Mouse (Mus musculus) limb, embryonic 14.5 days (tissue): ENCODE data around the gene Plekhm3. TPM values are rescaled to one million over a fixed set of nuclear protein-coding genes. Genes with fewer than 3 reads are reported as not detected.

Source experiments
- ATAC-seq: fragments of 200-750 bp; cut with Nextera tagmentation; 2 replicates; pipeline ENCODE4 v1.8.0; 2017; ENCODE audit warnings: low read depth, moderate number of reproducible peaks, moderate TSS enrichment; ENCODE audit not compliant: low FRiP score
- DNase-seq: peaks from one replicate; pipeline ENCODE4 v3.0.0-alpha.2; 2015; ENCODE audit warnings: low spot score
- H3K27ac ChIP-seq: fragments of 300-500 bp; sonication (generic); replicated peaks from 2 replicates; pipeline ENCODE4 v1.5.1; 2014; ENCODE audit warnings: low read depth, mild to moderate bottlenecking, low read length, moderate library complexity, mixed read lengths
- H3K27me3 ChIP-seq: fragments of 300-500 bp; sonication (generic); 2 replicates; pipeline ENCODE4 v1.6.1; 2014; ENCODE audit warnings: low read length, mixed read lengths; ENCODE audit not compliant: control insufficient read depth, insufficient read depth
- H3K36me3 ChIP-seq: fragments of 300-500 bp; sonication (generic); 2 replicates; pipeline ENCODE4 v1.6.1; 2014; ENCODE audit warnings: mild to moderate bottlenecking, low read length, moderate library complexity, mixed read lengths; ENCODE audit not compliant: control insufficient read depth, insufficient read depth
- H3K4me1 ChIP-seq: fragments of 300-500 bp; sonication (generic); 2 replicates; pipeline ENCODE4 v1.6.1; 2014; ENCODE audit warnings: antibody characterized with exemption, low read length, mixed read lengths; ENCODE audit not compliant: control insufficient read depth, insufficient read depth
- H3K4me2 ChIP-seq: fragments of 300-500 bp; sonication (generic); replicated peaks from 2 replicates; pipeline ENCODE4 v1.6.1; 2014; ENCODE audit warnings: low read depth, mild to moderate bottlenecking, low read length, moderate library complexity; ENCODE audit not compliant: severe bottlenecking
- H3K4me3 ChIP-seq: fragments of 300-500 bp; sonication (generic); replicated peaks from 2 replicates; pipeline ENCODE4 v1.5.1; 2014; ENCODE audit warnings: low read length
- H3K9ac ChIP-seq: fragments of 300-500 bp; sonication (generic); 2 replicates; pipeline ENCODE4 v1.6.1; 2014; ENCODE audit warnings: mild to moderate bottlenecking, low read depth, low read length, moderate library complexity; ENCODE audit not compliant: severe bottlenecking
- H3K9me3 ChIP-seq: fragments of 300-500 bp; sonication (generic); 2 replicates; pipeline ENCODE4 v1.6.1; 2016; ENCODE audit warnings: low read length; ENCODE audit not compliant: control insufficient read depth
- POLR2A ChIP-seq: fragments of 200-500 bp; IDR thresholded peaks from 2 replicates; pipeline ENCODE4 v1.8.0; 2012; ENCODE audit warnings: inconsistent platforms, mild to moderate bottlenecking, moderate library complexity, borderline replicate concordance; ENCODE audit not compliant: insufficient read depth, insufficient read length; ENCODE audit errors: extremely low read depth
- WGBS: fragments of 180-500 bp; shearing (Covaris S2); extraction: QIAGEN DNeasy Blood & Tissue Kit; methylation state at CpG from one replicate; pipeline ENCODE4 v1.1.7; 2014; 5-methylcytosine and 5-hydroxymethylcytosine counted together
- polyA plus RNA-seq, 2 experiments: library from polyadenylated mRNA; depleted of rRNA in 1 of 2; stranded (reverse) in 1 of 2; unstranded in 1 of 2; fragments of >200 nt; fragmentation: Nextera tagmentation in 1 of 2; extraction: Ambion mirVana in 1 of 2; gene quantifications; 2 replicates each; pipeline versions ENCODE4 v1.2.1 to v1.2.3; 2012 to 2014

Gene Plekhm3
- polyA plus RNA-seq, 2 experiments = 3.7 to 6.0 TPM

DNA sequence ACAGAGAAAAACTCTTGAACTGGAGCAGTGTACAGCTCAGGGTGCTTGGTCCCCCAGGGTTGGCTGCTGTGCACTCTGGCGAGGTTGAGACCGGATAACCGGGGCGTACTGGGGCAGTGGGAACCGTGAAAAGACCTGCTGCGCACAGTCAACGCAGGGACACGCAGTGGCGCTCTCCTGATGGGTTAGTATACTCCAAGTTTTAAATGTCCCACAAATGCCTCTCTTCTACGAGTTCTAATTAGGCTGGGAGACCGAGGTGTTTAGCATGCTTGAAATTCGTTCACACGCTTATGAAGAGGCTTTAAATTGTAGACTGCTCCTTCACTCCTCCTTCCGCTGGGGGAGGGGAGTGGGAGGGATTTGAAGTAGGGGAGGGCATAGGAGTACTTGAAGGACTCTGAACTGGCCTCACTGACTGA is 218.0 kb downstream of the Plekhm3 start:
- no peaks in the 10 kb centered on the region for H3K9me3 ChIP-seq
- no peak overlapping the region for H3K9ac ChIP-seq
- H3K4me1 ChIP-seq = peaks cover 31% of the 10 kb centered on the region
- H3K27ac ChIP-seq = no peak overlapping the region
- TF ChIP-seq POLR2A = no peak
- ATAC-seq = no peak
- peak overlapping the region; percentile 95 for H3K4me2 ChIP-seq
- peaks cover 27% of the 10 kb centered on the region for H3K27me3 ChIP-seq
- DNase-seq = no peak
- under 1% methylated on average over 14 of the region's 14 CpGs for WGBS
- H3K4me3 ChIP-seq = peak overlapping the region; percentile 72
- 0 out of 2 replicates have a peak, but pooled peaks cover 3% of the 10 kb centered on the region for H3K36me3 ChIP-seq

DNA sequence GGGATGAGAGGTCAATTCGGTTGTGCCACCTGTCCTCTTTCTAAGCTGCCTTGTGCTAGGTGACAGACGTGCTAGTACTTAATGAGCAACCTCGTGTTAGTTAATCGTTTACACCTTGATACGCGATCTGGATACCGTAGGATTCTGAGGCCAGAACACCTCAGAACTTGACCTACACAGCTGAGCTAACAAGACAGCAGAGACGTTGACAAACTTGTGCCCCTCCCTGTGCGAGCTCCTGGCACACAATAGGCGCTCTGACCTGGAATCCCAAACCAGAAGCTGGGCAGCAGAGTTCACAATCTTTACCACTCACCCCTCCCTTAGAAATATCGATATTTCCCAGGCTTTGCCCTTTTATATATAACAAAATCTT is 218.5 kb downstream of the Plekhm3 start:
- DNase-seq = no peak
- H3K27me3 ChIP-seq = peaks cover 32% of the 10 kb centered on the region

DNA sequence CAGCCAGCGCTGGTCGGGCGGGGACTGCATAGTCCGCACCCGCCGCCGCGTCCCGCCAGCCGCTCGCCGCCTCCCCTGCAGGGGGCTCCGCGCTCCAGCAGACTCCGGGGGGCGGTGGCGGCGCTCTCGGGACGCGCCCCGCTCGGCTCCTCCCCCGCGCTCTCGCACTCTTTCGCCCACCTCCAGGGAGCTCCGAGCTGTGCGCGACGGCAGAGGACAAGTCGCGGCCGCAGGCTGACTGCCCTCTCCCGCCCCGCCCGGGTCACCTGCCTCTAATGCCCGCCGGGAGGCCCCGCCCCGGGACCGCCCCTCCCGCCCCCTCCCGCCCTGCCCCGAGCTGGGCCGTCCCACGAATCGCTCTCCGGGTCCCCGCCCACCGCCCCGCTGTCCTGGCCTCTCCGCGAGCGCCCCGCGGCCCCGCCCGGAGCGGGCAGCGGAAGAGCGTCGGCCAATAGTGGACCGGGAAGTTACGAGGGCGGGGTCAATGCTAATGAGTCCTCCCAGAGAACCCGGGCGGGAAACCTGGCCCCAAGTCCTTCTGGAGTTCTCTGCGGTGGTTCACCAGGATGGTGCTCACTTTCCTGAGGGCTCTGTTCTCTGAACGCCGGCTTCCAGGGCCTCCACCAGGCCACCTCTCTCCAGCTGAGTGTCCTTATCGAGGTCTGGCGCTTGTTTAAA is 219.0 kb downstream of the Plekhm3 start, which contains the start of gene Fzd5:
Fzd5 (minus strand) TSS at position 250 of the 678 bp plus-strand sequence.
- H3K9me3 ChIP-seq = no peaks in the 10 kb centered on the region
- peak within 1 kb of the TSS; percentile 66 for H3K9ac ChIP-seq

More for the DNA sequence above, 218.5 kb downstream of the Plekhm3 start:
- Histone ChIP-seq H3K36me3 (0 out of 2 replicates have a peak, but pooled peaks cover 3% of the 10 kb centered on the region), H3K9me3 (no peaks in the 10 kb centered on the region), H3K27ac (no peak overlapping the region), H3K9ac (0 out of 2 replicates have a peak overlapping the region, but pooled peaks have one; percentile 21), H3K4me1 (peaks cover 30% of the 10 kb centered on the region), H3K4me2 (peak overlapping the region; percentile 95), H3K4me3 (peak overlapping the region; percentile 72)
- no peak for ATAC-seq
- WGBS = under 1% methylated on average over 11 of the region's 11 CpGs
- TF ChIP-seq POLR2A = no peak

DNA sequence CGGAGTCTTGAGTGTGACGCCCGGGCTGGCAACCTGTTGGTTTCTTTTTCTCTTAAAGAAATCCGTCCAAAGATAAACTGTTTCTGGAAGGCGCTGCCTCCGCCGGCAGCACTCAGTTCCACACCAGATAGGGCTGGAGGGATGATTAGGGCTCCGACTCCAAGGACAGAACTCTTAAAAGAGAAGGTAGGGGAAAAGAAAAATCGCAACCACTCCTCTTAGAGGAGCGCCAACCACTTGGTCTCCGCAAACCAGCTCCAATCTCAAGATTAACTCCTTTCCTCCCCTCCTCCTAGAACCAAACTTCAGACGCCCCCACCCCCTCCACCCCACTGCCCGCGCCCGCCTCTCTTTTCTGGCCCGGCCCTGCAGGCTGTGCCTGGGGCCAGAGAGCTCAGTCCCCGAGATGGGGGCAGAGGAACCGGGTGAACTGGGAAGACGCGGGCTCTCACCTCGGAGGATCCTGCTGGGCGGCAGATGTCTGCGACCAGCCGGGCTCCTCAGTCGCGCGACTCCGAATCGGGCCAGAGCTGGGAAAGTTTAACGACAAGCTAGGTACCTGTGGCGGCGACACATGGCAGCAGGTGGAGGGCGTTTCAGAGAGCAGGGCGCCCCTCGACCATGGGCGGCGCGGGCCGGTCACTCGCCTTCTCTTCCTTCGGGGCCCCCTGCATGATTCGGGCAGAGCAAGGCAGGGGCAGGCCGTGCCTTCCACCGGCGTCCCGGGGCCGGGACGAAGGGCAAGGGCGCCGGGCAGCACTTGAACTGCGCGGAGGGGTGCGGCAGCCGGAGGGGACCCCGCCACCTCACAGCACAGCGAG is 219.7 kb downstream of the Plekhm3 start:
- no peak; the same call in 1 of the 2 replicates for ATAC-seq
- DNase-seq = no peak
- no peak for TF ChIP-seq POLR2A
- Histone ChIP-seq H3K4me2 (peak overlapping the region; percentile 95), H3K4me3 (peak overlapping the region; percentile 72), H3K9ac (peak overlapping the region; percentile 66), H3K27ac (no peak overlapping the region; the same call in 1 of the 2 replicates), H3K36me3 (0 out of 2 replicates have a peak, but pooled peaks cover 3% of the 10 kb centered on the region), H3K4me1 (peaks cover 26% of the 10 kb centered on the region), H3K9me3 (no peaks in the 10 kb centered on the region), H3K27me3 (peaks cover 43% of the 10 kb centered on the region)
- under 1% methylated on average over 41 of the region's 56 CpGs for WGBS

More for the DNA sequence above, 219.0 kb downstream of the Plekhm3 start, which contains the start of gene Fzd5:
- Histone ChIP-seq H3K4me3 (peak within 1 kb of the TSS; percentile 72), H3K27ac (no peak within 1 kb of the TSS; the same call in 1 of the 2 replicates), H3K27me3 (peaks cover 37% of the 10 kb centered on the region), H3K4me2 (peak within 1 kb of the TSS; percentile 95), H3K36me3 (0 out of 2 replicates have a peak, but pooled peaks cover 3% of the 10 kb centered on the region), H3K4me1 (peaks cover 26% of the 10 kb centered on the region)
- 4% methylated on average over 21 of the region's 73 CpGs for WGBS
- peak; percentile 98 for DNase-seq
- TF ChIP-seq POLR2A = 0 out of 2 replicates have a peak, but pooled peaks have one; percentile 35
- ATAC-seq = peak; percentile 97

Other genes with a start within 250 kb of the Plekhm3 start
- gene Fzd5, start 219.1 kb downstream of the Plekhm3 start, polyA plus RNA-seq (2012; rRNA removed) = 3.9 and 6.8 TPM in 2 replicates
- gene Fzd5, start 219.1 kb downstream of the Plekhm3 start, polyA plus RNA-seq (2014; fragmentation: Nextera tagmentation; extraction: Ambion mirVana) = 1.6 and 2.1 TPM in 2 replicates
- gene Akr1cl, start 75.9 kb upstream of the Plekhm3 start, polyA plus RNA-seq (2012; rRNA removed) = 0.08 TPM in 2 replicates
- gene Akr1cl, start 75.9 kb upstream of the Plekhm3 start, polyA plus RNA-seq (2014; fragmentation: Nextera tagmentation; extraction: Ambion mirVana) = 0.23 TPM in 1 of 2 replicates, not detected in the other
- gene Cryge, start 94.3 kb upstream of the Plekhm3 start, polyA plus RNA-seq (2012; rRNA removed) = not detected in 2 replicates
- gene Cryge, start 94.3 kb upstream of the Plekhm3 start, polyA plus RNA-seq (2014; fragmentation: Nextera tagmentation; extraction: Ambion mirVana) = not detected in 2 replicates
- not detected in 2 replicates for gene Crygd, start 106.6 kb upstream of the Plekhm3 start, polyA plus RNA-seq (2012; rRNA removed)
- not detected in 2 replicates for gene Crygd, start 106.6 kb upstream of the Plekhm3 start, polyA plus RNA-seq (2014; fragmentation: Nextera tagmentation; extraction: Ambion mirVana)
- gene Crygc, start 116.9 kb upstream of the Plekhm3 start, polyA plus RNA-seq (2012; rRNA removed) = not detected in 2 replicates
- gene Crygc, start 116.9 kb upstream of the Plekhm3 start, polyA plus RNA-seq (2014; fragmentation: Nextera tagmentation; extraction: Ambion mirVana) = not detected in 2 replicates
- gene Crygb, start 125.5 kb upstream of the Plekhm3 start, polyA plus RNA-seq (2012; rRNA removed) = 0.29 and 0.73 TPM in 2 replicates
- gene Crygb, start 125.5 kb upstream of the Plekhm3 start, polyA plus RNA-seq (2014; fragmentation: Nextera tagmentation; extraction: Ambion mirVana) = not detected in 2 replicates
- gene Cryga, start 146.5 kb upstream of the Plekhm3 start, polyA plus RNA-seq (2012; rRNA removed) = not detected in 2 replicates
- not detected in 2 replicates for gene Cryga, start 146.5 kb upstream of the Plekhm3 start, polyA plus RNA-seq (2014; fragmentation: Nextera tagmentation; extraction: Ambion mirVana)
- gene Gm28845, start 162.7 kb upstream of the Plekhm3 start, polyA plus RNA-seq (2012; rRNA removed) = not detected in 2 replicates
- not detected in 2 replicates for gene Gm28845, start 162.7 kb upstream of the Plekhm3 start, polyA plus RNA-seq (2014; fragmentation: Nextera tagmentation; extraction: Ambion mirVana)
- 0.24 and 0.32 TPM in 2 replicates for gene D630023F18Rik, start 166.4 kb upstream of the Plekhm3 start, polyA plus RNA-seq (2012; rRNA removed)
- gene D630023F18Rik, start 166.4 kb upstream of the Plekhm3 start, polyA plus RNA-seq (2014; fragmentation: Nextera tagmentation; extraction: Ambion mirVana) = 0.37 and 0.44 TPM in 2 replicates
- gene Idh1, start 229.7 kb upstream of the Plekhm3 start, polyA plus RNA-seq (2012; rRNA removed) = 54.0 and 62.2 TPM in 2 replicates
- 128 and 137 TPM in 2 replicates for gene Idh1, start 229.7 kb upstream of the Plekhm3 start, polyA plus RNA-seq (2014; fragmentation: Nextera tagmentation; extraction: Ambion mirVana)
- 8.1 and 9.1 TPM in 2 replicates for gene Pikfyve, start 229.9 kb upstream of the Plekhm3 start, polyA plus RNA-seq (2012; rRNA removed)
- gene Pikfyve, start 229.9 kb upstream of the Plekhm3 start, polyA plus RNA-seq (2014; fragmentation: Nextera tagmentation; extraction: Ambion mirVana) = 15.8 and 17.1 TPM in 2 replicates